Mouse (Mus musculus) lung, adult 2 months (tissue): Measurements from ENCODE around the gene S100a7a.

Experiments used
- CTCF ChIP-seq: fragments of 200-500 bp; IDR thresholded peaks from 2 replicates; pipeline ENCODE4 v1.5.1; 2011; ENCODE audit warnings: mild to moderate bottlenecking, low read length, control low read depth; ENCODE audit not compliant: insufficient read depth
- POLR2A ChIP-seq: fragments of 200-500 bp; IDR thresholded peaks from 2 replicates; pipeline ENCODE4 v1.6.1; 2011; ENCODE audit warnings: low read depth, mild to moderate bottlenecking, control low read depth, low read length, borderline replicate concordance; ENCODE audit errors: extremely low read depth

DNA sequence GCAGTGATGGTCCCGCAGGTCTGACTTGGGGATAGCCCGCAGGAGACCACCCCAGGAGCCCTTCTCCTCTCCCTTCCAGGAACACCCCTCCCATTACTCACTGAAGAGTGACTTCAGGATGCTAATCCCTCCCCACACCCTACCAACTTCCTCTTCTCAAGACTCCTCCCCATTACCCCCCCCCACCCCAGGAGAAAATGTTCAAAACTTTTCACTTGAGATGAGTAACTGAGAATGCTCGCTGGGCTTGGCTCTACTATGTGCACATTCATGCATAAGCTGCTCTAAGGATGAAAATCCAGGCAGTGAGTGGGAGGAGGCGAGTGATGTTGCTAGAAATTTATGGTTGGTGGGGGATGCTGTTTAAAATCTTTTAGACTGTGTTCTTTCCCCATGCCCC, 41.8 kb upstream of the S100a7a start:
- TF ChIP-seq CTCF (no peak), POLR2A (no peak)
